Mouse (Mus musculus) liver, embryonic 11.5 days (tissue): ENCODE measurements around the gene Dnhd1. TPM values are rescaled to one million over a fixed set of nuclear protein-coding genes. Genes with fewer than 3 reads are reported as not detected.
A peak's percentile ranks its signal among the peaks of the same experiment; 100 is the strongest.
"Not testable (repeated sequence)": the region's sequence is repeated elsewhere in the genome, so short reads cannot be mapped to it uniquely, and the experiment has no call there.

Experiments
- ATAC-seq: fragments of 200-750 bp; cut with Nextera tagmentation; replicated peaks from 2 replicates; pipeline ENCODE4 v1.8.0; 2017; ENCODE audit warnings: moderate number of reproducible peaks, mild to moderate bottlenecking, moderate TSS enrichment, moderate library complexity; ENCODE audit not compliant: low FRiP score
- DNase-seq: peaks from one replicate; pipeline ENCODE4 v3.0.0-alpha.2; 2017; ENCODE audit warnings: low spot score
- H3K27ac ChIP-seq: fragments of 300-500 bp; sonication (generic); 2 replicates; pipeline ENCODE4 v1.5.1; 2014; ENCODE audit warnings: mild to moderate bottlenecking, low read depth, low read length, control low read depth
- H3K27me3 ChIP-seq: fragments of 300-500 bp; sonication (generic); replicated peaks from 2 replicates; pipeline ENCODE4 v1.6.1; 2014; ENCODE audit warnings: low read length, mixed read lengths; ENCODE audit not compliant: control insufficient read depth, insufficient read depth
- H3K36me3 ChIP-seq: fragments of 300-500 bp; sonication (generic); 2 replicates; pipeline ENCODE4 v1.6.1; 2014; ENCODE audit warnings: mild to moderate bottlenecking, low read length, moderate library complexity, mixed read lengths; ENCODE audit not compliant: control insufficient read depth, insufficient read depth
- H3K4me1 ChIP-seq: fragments of 300-500 bp; sonication (generic); replicated peaks from 2 replicates; pipeline ENCODE4 v1.6.1; 2014; ENCODE audit warnings: low read length, mixed read lengths; ENCODE audit not compliant: control insufficient read depth, insufficient read depth
- H3K4me2 ChIP-seq: fragments of 300-500 bp; sonication (generic); 2 replicates; pipeline ENCODE4 v1.6.1; 2014; ENCODE audit warnings: mild to moderate bottlenecking, control low read depth, moderate library complexity
- H3K4me3 ChIP-seq: fragments of 300-500 bp; sonication (generic); 2 replicates; pipeline ENCODE4 v1.5.1; 2014; ENCODE audit warnings: low read depth, low read length, control low read depth
- H3K9ac ChIP-seq: fragments of 300-500 bp; sonication (generic); 2 replicates; pipeline ENCODE4 v1.6.1; 2014; ENCODE audit warnings: low read depth, low read length, control low read depth
- H3K9me3 ChIP-seq: fragments of 300-500 bp; sonication (generic); 2 replicates; pipeline ENCODE4 v1.6.1; 2016; ENCODE audit warnings: low read length, inconsistent platforms, mixed read lengths; ENCODE audit not compliant: control insufficient read depth
- WGBS: fragments of 180-500 bp; shearing (Covaris S2); extraction: QIAGEN DNeasy Blood & Tissue Kit; methylation state at CpG from one replicate; pipeline ENCODE4 v1.1.7; 2014; 5-methylcytosine and 5-hydroxymethylcytosine counted together
- polyA plus RNA-seq: library from polyadenylated mRNA; unstranded; fragments of >200 nt; fragmentation: Nextera tagmentation; extraction: Ambion mirVana; gene quantifications from 2 replicates; pipeline ENCODE4 v1.2.1, GENCODE M21; 2014

Gene Dnhd1
- polyA plus RNA-seq, 1 experiment from 2014 or later = 0.30 TPM

GRCm38 (mm10) chr7:105738948-105739347, 88.3 kb downstream of the Dnhd1 start:
- H3K27me3 ChIP-seq = no peaks in the 10 kb centered on the region
- H3K4me1 ChIP-seq = peaks cover 27% of the 10 kb centered on the region
- H3K27ac ChIP-seq = peak overlapping the region; percentile 79
- DNase-seq = peak; percentile 56
- 0 out of 2 replicates have a peak, but pooled peaks have one; percentile 13 for ATAC-seq
- no peak overlapping the region; the same call in 1 of the 2 replicates for H3K9ac ChIP-seq
- H3K4me2 ChIP-seq = peak overlapping the region; percentile 87
- WGBS = 27% methylated on average over 3 of the region's 3 CpGs
- H3K36me3 ChIP-seq = peaks cover 28% of the 10 kb centered on the region
- peak overlapping the region; percentile 92 for H3K4me3 ChIP-seq
- no peaks in the 10 kb centered on the region for H3K9me3 ChIP-seq

GRCm38 (mm10) chr7:105740089-105740795, 89.6 kb downstream of the Dnhd1 start:
- H3K9ac ChIP-seq = no peak overlapping the region
- H3K4me1 ChIP-seq = peaks cover 32% of the 10 kb centered on the region
- no peak overlapping the region for H3K4me2 ChIP-seq
- no peaks in the 10 kb centered on the region for H3K9me3 ChIP-seq
- no peak overlapping the region for H3K27ac ChIP-seq
- no peaks in the 10 kb centered on the region for H3K27me3 ChIP-seq
- DNase-seq (peak; percentile 28), ATAC-seq (no peak)
- H3K36me3 ChIP-seq = peaks cover 24% of the 10 kb centered on the region
- 90% methylated on average over 13 of the region's 13 CpGs for WGBS
- H3K4me3 ChIP-seq = no peak overlapping the region

GRCm38 (mm10) chr7:105740851-105741250, 90.2 kb downstream of the Dnhd1 start:
- Histone ChIP-seq H3K9ac (no peak overlapping the region), H3K36me3 (peaks cover 24% of the 10 kb centered on the region), H3K4me2 (no peak overlapping the region), H3K27me3 (no peaks in the 10 kb centered on the region), H3K4me3 (no peak overlapping the region), H3K4me1 (peaks cover 32% of the 10 kb centered on the region), H3K9me3 (no peaks in the 10 kb centered on the region), H3K27ac (no peak overlapping the region)
- ATAC-seq = no peak
- no peak for DNase-seq
- WGBS = 92% methylated on average over 6 of the region's 6 CpGs

GRCm38 (mm10) chr7:105741978-105742377, 91.4 kb downstream of the Dnhd1 start:
- WGBS = 91% methylated on average over 9 of the region's 9 CpGs
- no peak overlapping the region for H3K9ac ChIP-seq
- H3K27me3 ChIP-seq = no peaks in the 10 kb centered on the region
- H3K4me3 ChIP-seq = no peak overlapping the region
- no peak for ATAC-seq
- no peak overlapping the region for H3K4me2 ChIP-seq
- no peak overlapping the region for H3K27ac ChIP-seq
- DNase-seq = peak; percentile 26
- no peaks in the 10 kb centered on the region for H3K9me3 ChIP-seq
- peaks cover 32% of the 10 kb centered on the region for H3K4me1 ChIP-seq
- peaks cover 24% of the 10 kb centered on the region for H3K36me3 ChIP-seq

- Histone ChIP-seq H3K4me1 (peaks cover 30% of the 10 kb centered on the region), H3K36me3 (peaks cover 27% of the 10 kb centered on the region)
- ATAC-seq = not testable (repeated sequence)
Observed at GRCm38 (mm10) chr7:105742539-105743215, 92.0 kb downstream of the Dnhd1 start.

GRCm38 (mm10) chr7:105743246-105743925, 92.8 kb downstream of the Dnhd1 start:
- not testable (repeated sequence) for H3K27me3 ChIP-seq, ATAC-seq, DNase-seq, H3K9me3 ChIP-seq
- peak overlapping the region; percentile 78 for H3K4me2 ChIP-seq
- H3K36me3 ChIP-seq = peaks cover 27% of the 10 kb centered on the region
- WGBS = 28% methylated on average over 20 of the region's 20 CpGs
- peaks cover 23% of the 10 kb centered on the region for H3K4me1 ChIP-seq
- H3K4me3 ChIP-seq = peak overlapping the region; percentile 97
- H3K27ac ChIP-seq = peak overlapping the region; percentile 92
- H3K9ac ChIP-seq = peak overlapping the region; percentile 95

More at GRCm38 (mm10) chr7:105742539-105743215, 92.0 kb downstream of the Dnhd1 start:
- not testable (repeated sequence) for H3K27ac ChIP-seq, H3K27me3 ChIP-seq, H3K9me3 ChIP-seq, H3K9ac ChIP-seq
- DNase-seq = peak; percentile 27
- Histone ChIP-seq H3K4me3 (peak overlapping the region; percentile 97), H3K4me2 (peak overlapping the region; percentile 78)
- WGBS = 87% methylated on average over 7 of the region's 7 CpGs

- Histone ChIP-seq H3K4me3 (peak within 1 kb of the TSS; percentile 97), H3K9me3 (no peaks in the 10 kb centered on the region), H3K9ac (peak within 1 kb of the TSS; percentile 95), H3K27me3 (no peaks in the 10 kb centered on the region), H3K4me1 (peaks cover 16% of the 10 kb centered on the region), H3K27ac (peak within 1 kb of the TSS; percentile 92), H3K36me3 (peaks cover 28% of the 10 kb centered on the region), H3K4me2 (peak within 1 kb of the TSS; percentile 78)
- DNase-seq = peak; percentile 87
- ATAC-seq = peak; percentile 99
- under 1% methylated on average over 67 of the region's 67 CpGs for WGBS
Observed at GRCm38 (mm10) chr7:105743926-105744590, 93.4 kb downstream of the Dnhd1 start, which contains the start of gene Taf10. Gene Taf10 (minus strand): TSS chr7:105744361.

GRCm38 (mm10) chr7:105747776-105748175, 97.1 kb downstream of the Dnhd1 start:
- ATAC-seq (no peak), DNase-seq (no peak)
- WGBS = 85% methylated on average over 2 of the region's 2 CpGs
- no peak overlapping the region for H3K4me2 ChIP-seq
- H3K4me1 ChIP-seq = peaks cover 10% of the 10 kb centered on the region
- H3K27ac ChIP-seq = no peak overlapping the region
- H3K9me3 ChIP-seq = no peaks in the 10 kb centered on the region
- H3K36me3 ChIP-seq = peaks cover 10% of the 10 kb centered on the region
- H3K4me3 ChIP-seq = no peak overlapping the region
- H3K27me3 ChIP-seq = no peaks in the 10 kb centered on the region
- H3K9ac ChIP-seq = no peak overlapping the region
